Mouse (Mus musculus) mouse embryonic stem cell (cell line): Measurements from ENCODE around the gene Cant1.

ENCODE experiments used
- in situ Hi-C, 2 experiments: fragments of 300-500 bp; cut with MboI; formaldehyde crosslinking; loops; 1 replicate in 1 of 2; 3 replicates in 1 of 2; pipeline ENCODE4 v1.14.3; 2019 to 2020; ENCODE audit warnings: low sequenced_read_pairs in 2 of 2, low pct_unique_long_range_greater_than_20kb in 1 of 2, mixed read lengths in 1 of 2; ENCODE audit not compliant: unreplicated experiment in 1 of 2

The Cant1 gene

GRCm38 (mm10) chr11:118360491-118360890 lies 58.4 kb downstream of the Cant1 start:
- in situ Hi-C loops = loop anchor here in 1 of 2 experiments (5.0 kb wide), 1 partner anchor 33 kb away; no protein-coding TSS in a partner anchor
